Mouse (Mus musculus) activated CD4-positive, CD25-positive, alpha-beta regulatory T cell, adult 4 months (primary cell): Measurements from ENCODE around the gene Upp2. TPM values are rescaled to one million over a fixed set of nuclear protein-coding genes. Genes with fewer than 3 reads are reported as not detected.

Source experiments
- ATAC-seq: one replicate; pipeline ENCODE4 v1.8.0; 2017
- polyA plus RNA-seq, 2 experiments: library from polyadenylated mRNA; unstranded; fragments of 100-300 nt; shearing (Covaris generic); gene quantifications; one replicate each; pipeline ENCODE4 v1.2.1; 2017

Gene Upp2
- under 1 TPM in 1 of 2 experiments, not detected in 1; 0.32 TPM for polyA plus RNA-seq

DNA sequence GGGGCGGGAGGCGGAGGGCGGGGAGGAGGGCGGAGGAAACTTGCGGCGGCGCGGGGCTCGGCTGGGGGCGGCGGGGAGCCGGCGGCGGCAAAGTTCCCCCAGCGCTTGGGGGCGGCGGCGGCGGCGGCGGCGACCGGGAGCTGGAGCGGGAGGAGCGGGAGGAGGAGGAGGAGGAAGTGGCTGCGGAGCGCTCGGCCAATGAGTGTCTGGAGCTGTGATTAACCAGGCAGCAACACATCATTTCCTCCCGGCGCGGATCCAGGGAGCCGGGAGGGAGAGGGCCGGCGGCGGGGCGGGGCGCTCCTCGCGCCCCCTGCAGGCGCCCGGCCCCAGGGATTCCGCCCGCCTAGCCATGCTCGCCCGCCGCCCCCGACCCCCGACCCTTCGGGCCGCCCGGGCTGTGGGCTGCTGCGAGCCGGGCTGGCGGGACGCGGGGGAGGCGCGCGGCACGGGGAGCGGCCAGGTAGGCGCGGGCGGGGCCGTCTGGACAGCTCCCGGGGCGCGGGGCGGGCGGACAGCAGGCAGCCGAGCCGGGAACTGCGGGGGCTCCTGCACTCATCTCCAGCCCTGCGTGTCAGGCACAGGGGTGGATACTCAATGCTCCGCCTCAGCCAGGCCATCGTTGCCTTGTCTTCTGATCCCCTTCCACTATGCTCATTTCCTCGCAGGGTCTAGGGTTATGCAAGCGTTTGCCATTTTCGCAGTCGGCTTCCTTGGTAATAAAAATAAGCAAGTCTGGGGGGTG lies at the start of gene Upp2, which contains the start of gene Acvr1:
TSS of gene Upp2 (plus strand) at position 233 of the 745 bp plus-strand sequence.
TSS of gene Acvr1 (minus strand) at position 92 of the 745 bp plus-strand sequence.
- peak; percentile 60 for ATAC-seq

DNA sequence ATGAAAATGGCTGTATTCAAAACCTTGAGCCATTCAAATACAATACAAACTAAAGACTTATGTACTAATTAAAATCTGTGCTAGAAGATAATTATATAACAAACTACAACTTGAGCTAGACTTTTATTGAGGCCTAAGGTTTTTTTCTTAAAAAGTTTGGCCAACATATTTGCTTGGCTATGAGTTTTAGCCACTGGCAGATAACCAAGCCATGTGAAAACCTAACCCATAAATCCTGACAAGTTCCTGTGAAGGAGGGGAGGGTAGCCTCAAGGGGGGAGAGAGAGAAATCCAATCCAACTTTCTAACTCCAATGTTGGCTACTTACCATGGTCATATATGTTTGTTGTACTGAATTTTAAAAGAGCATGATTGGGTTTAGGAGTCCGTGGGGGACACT lies 48.6 kb upstream of the Upp2 start:
- ATAC-seq: no peak

DNA sequence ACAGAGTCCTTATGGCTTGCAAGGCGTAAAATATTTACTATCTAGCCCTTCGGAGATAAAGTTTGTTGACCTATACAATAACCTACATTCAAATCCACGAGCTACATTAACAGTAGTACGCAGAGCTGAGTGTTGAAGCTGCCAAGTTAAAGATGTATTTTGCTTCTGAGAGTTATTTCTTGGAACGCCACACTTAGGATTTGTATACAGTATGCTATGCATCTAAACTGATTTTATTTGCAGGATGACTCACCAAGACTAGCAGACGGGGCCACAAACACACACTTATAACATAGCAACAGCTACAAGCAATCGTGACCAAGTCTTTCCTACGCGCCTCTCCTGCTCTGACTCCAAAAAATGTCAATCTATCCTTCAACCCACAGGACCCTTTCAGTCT lies 46.4 kb upstream of the Upp2 start:
- ATAC-seq: no peak

DNA sequence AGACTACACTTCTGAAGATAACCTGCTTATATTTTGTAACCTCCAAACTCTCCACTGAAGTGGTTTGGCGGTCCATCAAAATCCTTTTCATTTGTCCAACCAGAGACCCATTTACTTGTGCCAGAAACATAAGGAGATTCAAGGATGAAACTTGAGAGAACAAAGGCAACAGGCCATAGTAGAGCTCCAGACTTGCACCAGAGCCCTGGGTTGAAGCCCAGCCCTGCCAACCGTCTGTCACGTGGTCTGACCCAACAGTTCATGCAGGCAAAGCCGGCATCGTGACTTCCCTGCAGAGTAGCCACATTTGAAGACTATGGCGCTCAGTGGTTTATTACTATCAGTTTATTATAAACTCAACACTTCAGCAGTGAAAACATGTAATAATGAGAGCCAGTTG lies 45.5 kb upstream of the Upp2 start:
- no peak for ATAC-seq

DNA sequence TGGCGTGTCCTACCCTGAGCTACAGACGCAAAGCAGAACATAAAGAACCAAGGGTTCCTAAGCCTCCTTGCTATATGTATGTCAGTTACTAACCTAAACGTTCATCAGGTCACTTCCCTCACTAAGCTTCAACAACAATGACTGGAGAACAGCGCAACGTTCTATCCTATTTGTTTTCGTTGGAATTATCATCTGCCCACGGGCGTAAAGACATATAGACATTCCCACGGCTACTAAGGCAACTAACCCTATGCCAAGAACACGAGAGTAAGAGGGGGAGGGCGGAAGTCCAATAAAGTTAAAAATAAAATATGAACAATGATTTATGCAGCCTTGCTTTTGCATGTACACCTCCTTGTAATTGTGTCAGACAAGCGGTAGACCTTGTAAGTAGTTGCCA lies 44.0 kb upstream of the Upp2 start:
- no peak for ATAC-seq

DNA sequence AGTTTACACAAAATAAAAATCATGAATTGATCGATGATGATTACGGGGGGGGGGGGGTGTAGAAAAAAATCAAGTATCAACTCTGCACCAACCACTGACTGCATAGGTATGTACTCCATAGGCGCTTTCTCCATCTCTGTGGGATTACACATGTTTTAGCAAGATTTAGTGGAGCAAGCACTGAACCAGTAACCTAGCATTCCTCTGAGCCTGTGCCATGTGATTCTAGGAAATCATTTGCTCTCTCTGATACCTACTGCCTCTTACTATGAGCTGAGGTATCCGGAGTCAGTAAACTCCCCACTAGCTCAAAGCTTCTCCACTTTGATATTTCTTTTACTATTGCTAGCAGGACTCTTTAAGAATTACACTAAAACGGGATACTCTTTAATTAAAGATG lies 43.2 kb upstream of the Upp2 start:
- ATAC-seq: no peak

DNA sequence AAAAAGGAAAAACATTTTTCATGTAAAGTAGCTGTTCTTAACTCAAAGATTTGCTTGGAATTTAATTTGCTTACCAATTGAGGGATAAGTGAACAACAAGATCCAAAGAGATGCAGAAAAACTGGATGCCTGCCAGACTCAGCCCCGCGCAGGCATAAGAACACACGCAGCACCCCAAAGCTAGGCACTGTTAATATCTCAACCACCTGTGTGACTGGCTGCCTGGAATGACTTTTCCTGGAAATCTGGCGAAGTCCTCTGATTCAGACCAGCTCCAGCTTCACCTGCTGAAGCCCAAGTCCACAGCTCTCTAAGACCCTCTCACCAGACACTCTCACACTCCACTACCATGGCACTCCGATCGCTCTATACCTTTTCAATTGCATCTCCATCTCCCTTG lies 42.7 kb upstream of the Upp2 start:
- no peak for ATAC-seq

DNA sequence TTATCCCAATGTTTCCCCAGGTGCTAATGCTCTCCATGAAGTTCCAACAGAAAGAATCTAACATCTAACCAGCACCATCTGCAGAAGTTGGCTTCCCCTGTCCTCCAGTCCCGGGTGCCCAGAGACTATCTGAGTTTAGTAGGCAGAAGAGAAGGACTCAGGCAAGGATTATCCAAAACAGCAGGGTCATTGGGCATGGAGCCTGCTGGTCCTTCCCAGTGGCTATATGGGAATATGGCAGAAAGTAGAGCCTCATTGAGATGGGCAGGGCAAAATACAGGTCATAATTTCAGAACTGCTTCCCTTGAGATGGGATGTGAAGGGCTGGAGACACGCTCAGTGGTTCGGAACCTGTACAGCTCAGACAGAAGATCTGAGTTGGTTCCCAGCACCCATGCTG lies 39.3 kb upstream of the Upp2 start:
- ATAC-seq: no peak

DNA sequence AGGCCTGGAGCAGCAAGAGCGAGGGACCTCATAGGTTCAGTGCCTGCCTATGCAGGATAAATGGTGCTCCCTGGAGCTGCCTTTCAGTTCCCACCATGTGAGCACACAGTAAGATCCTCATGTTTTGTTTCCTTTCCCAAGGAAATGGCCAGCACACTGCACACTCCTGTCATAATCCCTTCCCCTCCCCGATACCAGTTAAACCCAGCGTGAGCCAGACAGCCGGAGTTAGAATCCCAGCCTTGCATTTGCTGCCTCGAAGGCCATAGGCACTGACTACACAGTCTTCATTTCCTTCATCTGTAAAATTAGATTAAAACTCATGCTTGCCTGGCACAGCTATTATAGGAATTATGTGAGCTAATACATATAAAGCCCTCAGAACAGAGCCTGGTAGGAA lies 37.7 kb upstream of the Upp2 start:
- no peak for ATAC-seq

DNA sequence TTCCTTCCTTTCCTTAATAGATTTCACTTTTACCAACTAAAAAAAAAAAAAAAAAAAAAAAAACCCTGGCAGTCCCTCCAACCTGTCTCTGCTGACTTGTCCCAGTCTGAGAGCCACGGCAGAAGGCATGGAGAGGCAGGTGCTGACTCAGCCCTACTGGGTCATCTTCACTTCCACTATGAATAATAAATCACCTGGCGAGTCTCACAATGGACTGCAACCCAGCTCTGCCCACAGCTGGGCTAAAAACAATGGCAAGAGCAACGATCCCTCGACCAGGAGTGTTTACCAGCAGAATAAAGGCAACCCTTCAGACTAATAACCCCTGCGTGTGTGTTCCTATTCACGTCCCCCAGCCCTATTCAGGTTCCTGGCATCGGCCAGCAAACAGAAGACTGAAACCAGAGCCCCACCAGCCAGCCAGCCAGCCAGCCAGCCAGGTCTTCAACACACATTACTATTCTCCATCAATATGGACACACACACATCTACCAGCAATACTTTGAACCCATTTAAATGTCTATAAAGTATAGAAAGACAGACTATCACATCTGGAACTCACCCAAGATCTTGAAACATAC lies 37.1 kb upstream of the Upp2 start:
- ATAC-seq: no peak

DNA sequence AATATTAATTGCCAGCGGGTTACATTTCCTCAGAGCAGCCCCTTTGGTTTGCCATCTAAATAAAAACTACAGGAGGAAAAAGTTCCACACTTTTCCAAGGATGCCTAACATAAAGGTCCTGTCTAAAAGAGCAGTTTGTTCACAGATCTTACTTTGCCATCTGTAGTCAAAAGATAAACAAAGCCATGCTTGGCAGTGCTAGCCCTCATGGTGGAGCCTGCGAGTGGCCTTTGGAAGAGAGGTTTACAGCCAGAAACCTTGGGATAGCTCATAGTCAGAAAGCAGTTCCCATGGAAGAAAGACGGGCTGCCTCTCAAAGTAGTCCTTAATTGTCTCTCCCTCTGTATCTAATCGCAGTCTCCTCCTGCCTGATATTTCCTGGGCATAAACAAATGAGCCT lies 36.6 kb upstream of the Upp2 start:
- no peak for ATAC-seq

DNA sequence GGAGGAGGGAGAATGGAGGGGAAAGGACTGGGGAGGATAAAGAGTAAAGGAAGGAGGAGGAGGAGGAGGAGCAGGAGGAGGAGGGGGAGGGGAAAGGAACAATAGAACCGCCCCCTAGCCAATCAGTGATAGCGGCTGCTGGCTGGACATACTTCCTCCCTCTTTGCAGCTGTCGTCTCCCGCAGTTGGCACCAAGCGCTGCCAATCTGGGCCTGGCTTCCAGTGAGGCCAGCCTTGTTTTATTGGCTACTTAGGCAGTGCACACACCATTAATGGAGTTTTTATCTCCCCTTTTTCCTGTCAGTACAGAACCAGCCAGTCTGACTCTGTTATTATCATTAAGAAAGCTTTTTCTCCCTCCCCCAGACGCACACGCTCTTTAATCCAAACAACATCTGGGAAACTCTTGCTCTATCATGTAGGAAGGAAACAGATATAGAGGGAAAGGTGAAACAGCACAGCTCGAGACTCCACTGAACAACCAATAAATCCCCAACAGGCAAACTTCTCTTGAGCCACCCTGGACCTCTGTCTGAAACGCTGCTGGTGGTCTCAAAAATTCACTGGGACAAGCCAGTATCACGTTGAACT lies 34.7 kb upstream of the Upp2 start:
- ATAC-seq: no peak

DNA sequence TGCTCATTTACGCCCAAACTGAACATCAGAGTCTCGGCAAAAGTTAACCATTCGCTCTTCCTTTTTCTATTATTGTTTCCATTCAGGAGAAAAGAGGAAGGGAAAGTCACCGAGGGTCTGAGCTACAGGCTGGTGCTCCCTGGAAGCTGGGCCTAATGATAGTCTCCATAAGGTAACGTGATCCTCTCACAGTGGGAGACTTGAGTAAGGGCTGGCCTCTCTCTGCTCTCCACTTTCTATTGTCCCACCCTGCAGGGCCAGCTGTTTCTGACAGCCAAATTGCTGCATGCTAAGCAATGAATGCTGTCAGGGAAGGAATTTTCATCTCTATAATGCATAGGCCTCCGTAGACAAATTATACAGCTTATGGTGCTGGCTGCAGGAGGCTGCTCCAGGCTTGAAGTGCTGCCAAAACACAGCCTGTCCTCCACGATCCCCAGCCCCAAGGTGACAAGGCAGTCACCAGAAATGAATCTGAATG lies 33.5 kb upstream of the Upp2 start:
- ATAC-seq: no peak

DNA sequence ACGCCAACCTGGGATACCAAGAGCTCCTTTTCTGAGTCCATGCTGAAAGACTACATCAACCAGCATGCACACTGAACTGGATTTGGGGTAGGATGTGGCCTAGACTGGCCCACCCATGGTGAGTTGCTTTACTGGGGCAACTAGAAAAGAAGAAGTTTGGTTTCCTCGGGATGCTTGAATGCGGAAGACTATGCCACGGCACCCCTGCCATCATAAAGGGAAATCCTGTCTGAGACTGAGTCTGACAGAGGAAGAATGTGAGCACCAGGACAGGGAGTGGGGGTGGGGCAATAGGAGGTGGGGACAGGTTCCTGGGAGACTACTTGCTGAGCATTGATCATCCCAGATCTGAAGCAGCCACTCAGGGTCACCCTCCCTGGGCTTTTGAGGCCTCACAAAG lies 32.7 kb upstream of the Upp2 start:
- ATAC-seq: no peak

DNA sequence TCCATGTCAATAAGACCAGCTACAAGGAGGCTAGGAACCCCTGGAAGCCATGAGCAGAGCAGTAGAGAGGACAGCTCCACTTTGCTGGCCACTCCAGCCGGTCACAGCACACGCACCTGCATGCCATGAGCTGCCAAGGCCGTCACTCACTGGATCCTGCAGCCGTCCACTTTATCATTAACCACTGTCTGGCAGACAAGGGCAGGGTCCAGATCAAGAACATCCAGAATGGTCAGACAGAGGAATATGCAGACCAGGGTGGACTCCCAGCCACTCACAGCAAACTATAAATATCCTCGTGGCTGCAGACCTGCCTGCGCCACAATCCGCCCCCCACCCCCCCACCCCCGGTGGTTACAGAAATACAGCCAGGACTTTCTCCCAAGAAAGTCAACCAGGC lies 31.9 kb upstream of the Upp2 start:
- ATAC-seq: no peak

DNA sequence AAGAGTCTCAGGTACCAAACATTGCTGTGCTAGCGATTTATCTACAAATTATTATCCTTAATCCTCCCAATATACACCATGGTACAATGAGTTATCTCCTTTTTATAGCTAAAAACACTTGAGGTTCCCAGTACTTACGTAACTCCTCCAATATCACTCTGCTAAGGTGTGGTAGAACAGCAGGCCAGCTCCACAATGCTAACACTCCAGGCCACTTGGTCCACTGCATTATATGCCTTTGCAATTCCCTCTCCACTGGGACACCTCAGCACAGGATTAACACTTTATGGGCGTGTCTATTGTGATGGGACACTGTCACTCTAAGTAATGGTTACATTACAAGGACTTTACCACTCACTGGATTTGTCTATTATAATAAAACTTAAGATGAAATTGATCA lies 30.3 kb upstream of the Upp2 start:
- ATAC-seq: no peak

DNA sequence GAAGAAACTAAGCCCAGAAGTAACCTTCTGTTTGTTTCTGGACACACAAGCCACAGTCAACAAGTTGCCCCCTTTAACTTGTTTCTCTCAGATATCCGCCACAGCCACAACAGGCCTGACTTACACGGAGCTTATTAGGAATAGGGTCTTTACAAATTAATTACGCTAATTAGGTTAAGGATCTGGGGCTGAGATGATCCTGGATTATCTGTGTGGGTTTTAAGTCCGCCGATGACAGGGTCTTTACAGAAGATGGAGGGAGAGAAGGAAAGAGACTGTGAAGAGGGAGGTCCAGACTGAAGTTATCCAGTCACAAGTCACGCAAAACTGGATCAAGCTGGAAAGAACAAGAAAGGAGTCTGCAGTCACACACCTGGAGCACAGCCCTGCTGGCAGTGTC lies 28.9 kb upstream of the Upp2 start:
- ATAC-seq: no peak

DNA sequence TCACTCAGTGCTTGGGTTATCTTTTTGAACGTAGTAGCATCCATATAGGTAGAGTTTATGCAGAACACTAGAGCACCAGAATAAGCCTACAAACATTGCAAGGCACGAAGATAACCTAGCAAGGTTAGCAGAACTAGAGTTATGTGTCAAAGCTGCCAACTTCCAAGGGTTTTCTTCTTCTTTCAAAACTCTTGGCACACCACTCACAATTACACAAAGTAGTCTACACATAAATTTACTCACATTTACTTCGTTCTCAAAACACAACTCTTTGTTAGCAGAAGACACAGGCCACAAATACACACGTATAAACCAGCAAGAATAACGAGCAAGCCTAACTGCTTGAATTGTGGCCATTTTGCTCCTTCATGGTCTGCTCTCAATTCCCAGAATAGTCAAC lies 23.8 kb upstream of the Upp2 start:
- ATAC-seq: no peak

DNA sequence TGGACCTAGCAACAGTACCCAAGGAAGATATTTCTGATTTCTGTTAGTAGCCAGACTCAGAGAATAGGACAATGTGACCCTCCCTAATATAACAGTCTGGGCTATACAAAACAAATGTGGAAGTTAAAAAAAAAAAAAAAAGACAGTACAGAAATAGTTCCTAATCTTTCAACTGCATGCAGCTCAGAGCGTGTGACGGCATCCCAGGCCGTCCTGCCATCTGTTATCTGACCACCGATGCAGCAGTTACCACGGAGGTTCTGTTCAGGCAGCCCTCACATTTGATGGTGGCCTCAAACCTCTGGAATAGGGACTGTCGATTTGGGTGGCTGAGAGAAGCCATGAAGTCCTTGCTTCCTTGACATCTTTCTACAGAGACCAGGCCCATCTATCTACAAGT lies 22.7 kb upstream of the Upp2 start:
- no peak for ATAC-seq

DNA sequence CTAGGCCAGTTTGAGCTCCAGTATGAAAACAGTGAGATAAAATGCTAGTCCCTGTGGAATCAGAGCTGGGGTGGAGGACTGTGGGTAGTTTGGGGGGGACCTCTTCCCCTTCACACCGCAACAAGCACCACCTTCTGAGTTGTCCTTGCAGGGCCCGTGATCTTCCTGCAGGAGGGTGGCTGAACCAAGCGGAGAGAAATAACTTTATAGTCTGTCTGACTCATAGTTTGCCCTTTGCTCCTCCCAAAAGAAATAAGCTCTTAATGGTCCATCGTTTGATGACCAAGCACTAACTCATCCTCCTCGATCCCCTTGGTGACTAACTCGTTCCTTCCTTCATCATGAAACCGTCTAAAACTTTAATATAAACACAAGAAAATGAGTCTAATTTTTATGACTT lies 20.8 kb upstream of the Upp2 start:
- no peak for ATAC-seq

DNA sequence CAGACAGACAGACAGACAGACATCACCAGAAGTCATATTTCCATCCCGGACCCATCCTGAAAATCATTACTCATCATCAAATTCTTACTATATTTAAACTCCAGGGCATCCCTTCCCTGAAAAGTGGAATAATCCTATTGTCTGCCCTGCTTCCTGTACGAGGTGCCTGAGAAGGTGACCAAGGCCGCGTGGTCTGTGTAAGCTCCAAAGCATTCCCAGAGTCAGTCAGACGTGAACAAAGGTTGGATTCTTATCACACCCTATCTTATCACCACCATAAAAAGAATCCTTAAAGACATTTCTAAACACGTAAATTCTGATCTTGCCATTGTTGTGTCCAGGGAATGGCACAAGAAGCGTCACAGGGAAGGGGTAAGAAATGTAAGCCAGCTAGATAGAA lies 18.2 kb upstream of the Upp2 start:
- no peak for ATAC-seq

DNA sequence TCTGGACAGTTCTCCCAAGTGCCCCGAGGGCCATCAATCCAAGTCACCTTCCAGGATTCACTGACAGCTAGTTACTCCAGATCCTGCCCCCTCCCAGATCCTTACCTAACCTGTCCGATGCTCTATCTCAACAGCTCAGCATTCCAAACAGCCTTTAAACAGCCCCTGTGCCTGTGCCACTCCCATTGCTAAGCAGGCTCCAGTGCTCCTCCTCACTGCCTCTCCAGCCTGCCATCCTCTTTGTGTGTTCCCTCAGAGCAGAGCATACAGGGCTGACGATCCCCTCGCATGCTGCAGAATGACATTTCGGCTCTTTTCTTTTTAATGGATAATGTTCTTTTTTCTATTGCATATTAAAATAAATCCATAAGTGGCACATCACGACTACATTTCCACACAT lies 17.1 kb upstream of the Upp2 start:
- ATAC-seq: no peak

DNA sequence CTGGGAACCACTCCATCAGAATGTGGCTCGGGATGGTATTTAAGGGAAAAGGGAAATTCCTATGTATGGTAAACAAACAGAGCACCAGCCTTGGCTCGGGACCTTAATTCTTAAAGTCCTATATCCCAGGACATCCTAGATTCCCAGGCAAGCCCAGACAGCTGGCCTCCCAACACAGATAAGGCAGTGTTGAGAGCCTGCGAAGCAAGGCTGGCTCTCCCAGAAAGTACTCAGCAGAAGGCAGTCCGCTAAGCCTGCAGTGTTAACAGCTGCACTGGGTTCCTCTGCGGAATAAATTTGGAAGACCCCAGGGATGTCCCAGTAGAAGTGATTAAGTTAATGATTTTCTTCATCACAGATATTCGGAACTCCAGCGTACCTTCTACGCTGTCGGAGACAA lies 16.6 kb upstream of the Upp2 start:
- no peak for ATAC-seq

DNA sequence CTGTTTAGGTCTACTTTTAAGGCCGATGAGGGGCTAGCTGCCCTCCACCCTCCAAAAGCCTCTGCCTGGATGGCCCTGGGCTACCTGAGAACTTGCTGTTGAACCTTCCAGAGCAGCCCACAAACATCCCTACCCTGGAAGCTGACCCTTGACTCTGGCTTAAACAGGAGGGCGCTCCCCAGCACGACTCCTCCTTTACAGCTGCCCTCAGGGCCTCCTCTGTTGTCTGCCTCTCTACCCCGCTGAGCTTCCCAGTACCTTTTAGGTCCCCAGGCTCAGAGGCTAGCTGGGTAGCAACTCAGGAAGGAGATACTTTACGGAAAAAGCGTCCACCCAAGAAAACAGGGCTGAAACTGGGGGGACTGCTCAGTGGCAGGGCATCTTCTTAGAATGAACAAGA lies 15.2 kb upstream of the Upp2 start:
- no peak for ATAC-seq
